Mouse (Mus musculus) erythroblast, embryonic 14.5 days (primary cell): Measurements from ENCODE around the gene Spo11. TPM values are rescaled to one million over a fixed set of nuclear protein-coding genes. Genes with fewer than 3 reads are reported as not detected.

Experiments
- H3K27me3 ChIP-seq: 2 replicates; pipeline ENCODE4 v1.6.1; 2012; ENCODE audit warnings: inconsistent platforms; ENCODE audit not compliant: control insufficient read depth
- H3K36me3 ChIP-seq: 2 replicates; pipeline ENCODE4 v1.6.1; 2012; ENCODE audit warnings: mild to moderate bottlenecking, inconsistent platforms; ENCODE audit not compliant: control insufficient read depth
- H3K4me1 ChIP-seq: 2 replicates; pipeline ENCODE4 v1.6.1; 2012; ENCODE audit warnings: inconsistent platforms; ENCODE audit not compliant: control insufficient read depth
- H3K4me3 ChIP-seq: replicated peaks from 2 replicates; pipeline ENCODE3; 2012; ENCODE audit warnings: moderate library complexity, mild to moderate bottlenecking, inconsistent platforms
- H3K9me3 ChIP-seq: 2 replicates; pipeline ENCODE4 v1.6.1; 2012; ENCODE audit warnings: low read length, inconsistent platforms, mixed read lengths; ENCODE audit not compliant: control insufficient read depth
- GATA1 ChIP-seq: IDR thresholded peaks from 2 replicates; pipeline ENCODE4 v1.6.1; 2012; ENCODE audit warnings: low read length, inconsistent platforms, mixed read lengths
- TAL1 ChIP-seq: IDR thresholded peaks from 3 replicates; pipeline ENCODE4 v1.6.1; 2012; ENCODE audit warnings: low read length, inconsistent platforms, mixed read lengths
- polyA plus RNA-seq: library from polyadenylated mRNA; stranded (reverse); fragments of >175 nt; gene quantifications from 2 replicates; pipeline ENCODE4 v1.2.3, GENCODE M21; 2012

The Spo11 gene
- polyA plus RNA-seq, 1 experiment, result 0.02 TPM

DNA sequence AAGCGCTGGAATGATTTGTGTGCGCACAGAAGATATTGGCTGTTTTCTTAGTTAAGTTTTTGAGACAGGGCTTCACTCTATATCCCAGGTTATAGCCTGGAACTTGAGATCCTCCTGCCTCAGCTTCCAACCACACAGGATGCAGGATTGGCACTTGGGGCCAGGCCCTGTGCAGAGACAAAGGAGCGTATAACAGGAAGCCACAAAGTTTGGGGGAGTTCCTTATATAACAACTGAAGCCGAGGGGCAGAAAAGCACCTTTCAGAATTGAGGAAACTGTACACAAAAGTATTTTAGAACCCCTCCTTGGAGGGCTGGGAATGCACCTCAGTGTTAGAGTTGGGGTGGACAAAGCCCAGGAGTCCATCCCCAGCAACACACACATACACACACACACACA is 61.5 kb downstream of the Spo11 start:
- H3K36me3 ChIP-seq, result peaks cover 92% of the 10 kb centered on the region
- H3K4me3 ChIP-seq, result peak overlapping the region; percentile 28

DNA sequence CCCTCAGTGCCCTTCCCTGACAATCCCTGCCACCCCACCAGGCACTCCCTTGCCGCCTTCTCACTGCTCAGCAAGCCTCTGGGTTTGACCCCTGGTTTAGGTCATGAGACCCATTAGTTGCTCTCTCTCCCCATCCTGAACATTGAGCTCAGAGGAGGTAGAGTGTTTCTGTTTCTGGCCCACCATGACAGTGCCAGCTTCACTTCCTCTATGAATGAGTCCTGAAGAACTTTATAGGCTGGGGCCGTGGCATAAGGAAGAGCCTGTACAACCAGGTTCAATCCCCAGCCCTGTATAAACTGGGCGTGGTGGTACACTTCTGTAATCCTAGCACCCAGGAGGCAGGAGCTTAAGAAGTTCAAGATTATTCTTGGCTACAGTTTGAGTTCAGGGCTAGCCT is 63.3 kb downstream of the Spo11 start:
- Histone ChIP-seq H3K4me1 (peaks cover 93% of the 10 kb centered on the region), H3K9me3 (peaks cover 4% of the 10 kb centered on the region; the same call in 1 of the 2 replicates), H3K36me3 (peaks cover 86% of the 10 kb centered on the region)

More for the DNA sequence above, 61.5 kb downstream of the Spo11 start:
- Histone ChIP-seq H3K27me3 (no peaks in the 10 kb centered on the region), H3K4me1 (peaks cover 98% of the 10 kb centered on the region), H3K9me3 (no peaks in the 10 kb centered on the region)
- TF ChIP-seq GATA1 (no peak), TAL1 (no peak)

GRCm38 (mm10) chr2:173041242-173041641 is 63.7 kb downstream of the Spo11 start:
- H3K4me1 ChIP-seq, result peaks cover 92% of the 10 kb centered on the region
- no peak overlapping the region for H3K4me3 ChIP-seq
- H3K36me3 ChIP-seq, result peaks cover 81% of the 10 kb centered on the region
- no peaks in the 10 kb centered on the region for H3K27me3 ChIP-seq
- H3K9me3 ChIP-seq, result peaks cover 4% of the 10 kb centered on the region; the same call in 1 of the 2 replicates
- no peak for TF ChIP-seq TAL1
- TF ChIP-seq GATA1, result no peak

More for the DNA sequence above, 63.3 kb downstream of the Spo11 start:
- Histone ChIP-seq H3K27me3 (no peaks in the 10 kb centered on the region), H3K4me3 (no peak overlapping the region)
- no peak for TF ChIP-seq GATA1
- no peak for TF ChIP-seq TAL1

GRCm38 (mm10) chr2:173041893-173042292 is 64.4 kb downstream of the Spo11 start:
- H3K27me3 ChIP-seq, result no peaks in the 10 kb centered on the region

GRCm38 (mm10) chr2:173042504-173043162 is 65.1 kb downstream of the Spo11 start:
- Histone ChIP-seq H3K4me1 (peaks cover 87% of the 10 kb centered on the region), H3K9me3 (peaks cover 4% of the 10 kb centered on the region; the same call in 1 of the 2 replicates), H3K27me3 (no peaks in the 10 kb centered on the region; the same call in 1 of the 2 replicates), H3K36me3 (peaks cover 67% of the 10 kb centered on the region), H3K4me3 (no peak overlapping the region)
- TF ChIP-seq TAL1 (no peak), GATA1 (no peak)

More at GRCm38 (mm10) chr2:173041893-173042292, 64.4 kb downstream of the Spo11 start:
- peaks cover 92% of the 10 kb centered on the region for H3K4me1 ChIP-seq
- H3K36me3 ChIP-seq, result peaks cover 75% of the 10 kb centered on the region
- peaks cover 4% of the 10 kb centered on the region; the same call in 1 of the 2 replicates for H3K9me3 ChIP-seq
- H3K4me3 ChIP-seq, result no peak overlapping the region
- TF ChIP-seq GATA1, result no peak; the same call in 1 of the 2 replicates
- TF ChIP-seq TAL1, result peak; percentile 40; the same call in 2 of the 3 replicates

Other genes with a start within 250 kb of the Spo11 start
- gene Bmp7, start 37.4 kb upstream of the Spo11 start, polyA plus RNA-seq, result not detected in 2 replicates
- 3.4 and 3.7 TPM in 2 replicates for gene Rae1, start 22.4 kb downstream of the Spo11 start, polyA plus RNA-seq
- 548 and 594 TPM in 2 replicates for gene Rbm38, start 42.8 kb downstream of the Spo11 start, polyA plus RNA-seq
- gene Ctcfl, start 141.8 kb downstream of the Spo11 start, polyA plus RNA-seq, result not detected in 2 replicates
- gene Pck1, start 175.3 kb downstream of the Spo11 start, polyA plus RNA-seq, result 0.01 TPM in 1 of 2 replicates, not detected in the other
- gene Zbp1, start 241.2 kb downstream of the Spo11 start, polyA plus RNA-seq, result not detected in 2 replicates